Mouse (Mus musculus): ENCODE results near the gene Hipk1.

Hipk1 gene

DNA sequence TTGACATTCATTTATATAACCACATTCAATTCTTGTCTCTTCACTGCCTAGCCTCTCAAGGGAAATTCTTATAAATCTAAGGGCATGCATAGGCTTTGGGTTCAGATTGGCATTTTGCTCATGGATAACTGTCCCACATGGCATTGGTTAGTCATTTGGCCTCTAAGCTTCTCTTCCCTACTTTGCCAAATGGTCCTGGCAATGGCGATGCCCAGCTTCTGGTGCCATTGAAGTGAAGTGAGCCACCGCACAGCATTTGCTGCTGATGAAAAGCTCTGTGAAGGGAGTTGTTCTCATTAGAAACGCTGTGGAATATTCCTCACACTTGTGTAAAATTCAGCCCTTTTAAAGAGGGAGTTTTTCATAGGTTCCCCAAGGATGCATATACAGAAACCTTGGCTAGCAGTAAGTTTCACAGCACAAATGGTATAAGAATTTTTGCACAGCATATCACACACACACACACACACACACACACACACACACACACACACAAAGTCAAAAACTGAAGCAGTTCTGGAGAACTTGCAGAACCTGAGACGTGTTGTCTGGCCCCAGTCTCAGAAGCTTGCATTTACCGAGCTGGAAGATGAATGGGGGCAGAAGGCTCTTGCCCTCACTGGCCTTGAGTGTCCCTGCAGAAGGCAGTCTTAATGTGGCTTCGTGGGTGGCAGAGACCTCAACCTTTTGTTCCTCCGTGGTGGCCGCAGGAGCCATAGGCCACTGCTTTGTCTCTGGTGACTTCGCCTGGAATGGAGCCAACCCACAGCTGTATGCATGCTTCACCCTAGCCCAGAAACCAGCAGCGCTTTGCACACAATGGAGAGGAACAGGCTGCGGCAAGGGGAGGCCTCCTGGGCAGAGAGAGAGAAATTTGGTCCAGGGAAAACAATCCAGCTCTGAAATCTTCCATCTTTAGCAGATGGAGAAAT is 75.3 kb downstream of the Hipk1 start:
- no peak for DNase-seq (ENCODE audit: low spot score in 2 of 2)

DNA sequence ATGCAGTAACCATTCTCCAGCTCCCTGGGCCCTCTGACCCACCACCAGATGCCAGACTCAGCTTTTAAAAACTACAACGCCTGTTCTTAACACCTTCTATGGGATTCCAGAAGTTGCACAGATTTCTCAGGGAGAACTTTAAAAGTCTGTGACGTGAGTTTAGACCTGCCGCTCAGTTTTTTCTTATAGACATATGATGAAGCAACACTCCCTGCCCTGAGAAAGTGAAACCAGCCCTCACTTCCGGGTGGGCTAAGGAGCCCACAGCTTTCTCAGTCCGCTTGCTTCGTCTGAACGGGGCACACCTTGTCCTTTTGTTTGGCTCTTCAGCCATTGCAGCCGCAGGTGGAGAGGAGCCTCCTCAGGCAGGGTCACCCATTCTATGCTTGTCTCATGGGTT is 76.4 kb downstream of the Hipk1 start:
- DNase-seq (ENCODE audit: low spot score in 2 of 2), result no peak

DNA sequence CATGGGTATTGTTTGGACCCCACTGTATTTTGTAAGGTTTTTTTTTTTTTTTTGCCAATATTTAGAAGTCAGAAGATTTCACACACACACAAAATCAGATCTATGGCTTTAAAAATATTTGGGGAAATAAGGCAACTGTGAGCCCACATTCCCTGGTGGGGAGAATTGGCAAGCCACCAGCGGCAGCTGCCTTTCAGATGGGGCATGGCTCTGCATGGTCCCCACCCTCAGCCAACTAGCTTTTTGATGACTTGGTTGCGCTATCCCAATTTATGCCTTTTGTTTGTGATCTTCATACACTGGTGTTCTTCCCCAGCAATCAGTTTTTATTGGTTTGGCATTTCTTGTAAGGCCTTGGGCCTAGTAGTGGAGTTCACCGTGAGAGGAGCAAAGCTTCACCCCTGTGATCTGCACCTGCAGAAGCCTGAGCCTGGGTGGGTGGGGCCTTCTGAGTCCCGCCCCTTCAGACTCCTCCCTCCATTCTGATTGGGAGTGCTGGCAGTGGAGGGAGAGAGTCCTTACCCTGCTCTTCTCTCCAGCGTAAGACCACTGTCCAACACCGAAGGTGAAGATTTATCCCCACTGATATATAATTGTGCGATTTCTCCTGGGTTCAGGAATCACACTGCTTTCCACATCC is 77.0 kb downstream of the Hipk1 start:
- no peak for DNase-seq (ENCODE audit: low spot score in 2 of 2)

DNA sequence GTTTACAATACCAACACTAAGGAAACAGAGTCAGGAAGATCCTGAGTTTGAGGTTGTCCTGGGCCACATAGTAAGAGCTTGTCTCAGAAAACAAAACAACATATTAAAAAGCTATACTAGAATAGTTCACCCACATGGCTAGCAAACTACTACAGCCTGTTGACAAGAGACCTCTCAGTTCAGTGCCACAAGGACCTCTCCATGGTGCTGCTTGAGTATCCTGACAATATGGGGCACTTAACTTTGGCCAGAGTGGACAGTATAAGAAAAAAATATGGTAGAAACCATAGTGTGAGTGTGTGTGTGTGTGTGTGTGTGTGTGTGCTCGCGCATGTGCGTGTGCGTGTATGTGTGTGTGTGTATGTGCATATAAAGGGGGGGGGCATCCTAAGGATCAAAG is 79.2 kb downstream of the Hipk1 start:
- no peak for DNase-seq (ENCODE audit: low spot score in 2 of 2)

DNA sequence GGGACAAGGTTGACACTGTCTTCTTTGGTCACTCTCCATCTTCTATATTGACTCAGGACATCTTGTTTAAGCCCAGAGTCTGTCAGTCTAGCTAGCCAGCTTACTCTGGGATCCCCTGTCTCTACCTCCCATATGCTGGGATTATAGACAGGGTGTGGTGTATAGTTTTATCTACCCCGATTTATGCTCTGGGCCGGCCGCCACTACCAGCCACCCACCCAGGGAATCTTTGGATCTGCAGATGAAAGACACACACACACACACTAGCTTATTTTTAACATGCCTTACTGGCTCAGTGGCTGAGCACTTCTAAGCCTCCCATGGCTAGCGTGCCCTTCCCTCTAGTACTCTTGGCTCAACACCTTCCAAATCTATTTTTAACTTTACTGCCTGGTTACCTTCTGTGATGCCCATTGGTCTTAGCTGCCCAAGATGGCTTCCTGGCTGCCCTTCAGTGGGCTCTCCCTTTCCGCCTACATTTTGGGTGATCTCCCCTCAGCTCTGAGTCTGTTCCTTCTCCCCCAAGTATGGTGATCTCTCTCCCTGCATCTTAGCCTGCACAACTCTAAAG is 81.8 kb downstream of the Hipk1 start:
- DNase-seq (ENCODE audit: low spot score in 2 of 2), result no peak

DNA sequence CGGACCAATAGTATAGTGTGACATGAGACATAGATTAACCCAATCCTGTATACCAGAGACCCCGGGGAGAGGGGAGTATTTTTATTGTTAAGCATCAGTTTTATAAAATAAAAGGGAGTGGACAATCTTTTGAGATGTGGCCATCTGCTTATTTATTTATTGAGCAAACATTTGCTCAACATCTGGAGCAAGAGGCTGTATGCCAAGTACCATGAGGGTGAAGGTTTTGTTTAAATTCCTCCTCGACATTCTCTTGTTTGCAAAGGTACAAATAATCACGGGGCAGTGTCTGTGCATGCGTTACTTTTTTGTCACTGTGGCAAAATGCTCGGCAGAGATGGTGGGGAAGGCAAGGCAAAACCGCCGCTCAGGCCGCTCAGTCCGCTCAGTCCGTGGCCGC is 85.9 kb downstream of the Hipk1 start:
- DNase-seq (ENCODE audit: low spot score in 2 of 2), result no peak

DNA sequence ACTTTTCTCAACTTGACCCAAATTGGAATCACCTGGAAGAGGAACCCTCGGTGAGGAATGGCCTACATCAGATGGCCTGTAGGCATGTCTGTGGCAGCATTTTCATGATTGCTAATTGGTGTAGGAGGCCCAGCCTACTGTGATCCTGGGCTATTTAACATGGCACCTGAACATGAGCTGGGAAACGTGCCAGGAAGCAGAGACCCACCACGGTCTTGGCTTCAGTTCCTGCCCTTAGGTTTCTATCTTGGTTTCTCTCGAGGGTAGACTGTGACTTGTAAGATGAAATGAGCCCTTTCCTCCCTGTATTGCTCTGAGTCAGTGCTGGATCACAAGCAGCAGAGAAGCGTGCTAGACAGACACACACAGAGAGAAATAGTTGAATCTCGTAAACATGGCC is 86.7 kb downstream of the Hipk1 start:
- DNase-seq (ENCODE audit: low spot score in 2 of 2), result no peak

DNA sequence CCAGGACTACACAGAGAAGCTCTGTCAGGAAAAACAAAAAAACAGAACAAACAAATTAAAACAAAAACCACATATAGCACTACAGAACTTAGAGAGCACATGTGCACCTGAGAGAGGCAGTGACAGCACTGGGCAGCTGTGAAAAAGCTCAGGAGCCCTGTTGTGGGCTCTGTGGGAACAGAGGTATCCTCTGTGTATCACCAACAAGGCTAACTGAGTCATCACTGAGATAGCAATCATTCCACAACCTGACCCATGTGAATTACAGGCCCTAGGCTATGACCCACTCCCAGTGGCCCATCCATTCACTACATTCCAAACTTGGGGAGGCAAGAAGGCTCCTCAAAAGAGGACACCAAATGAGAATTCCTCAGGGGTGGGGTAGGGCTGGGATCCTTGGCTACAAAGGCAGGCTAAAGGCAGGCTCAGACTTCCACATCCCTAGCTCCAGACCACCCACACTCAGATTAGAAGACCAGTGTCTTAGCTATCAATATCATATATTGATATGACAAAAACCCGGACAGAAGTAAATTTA is 94.9 kb downstream of the Hipk1 start:
- no peak for DNase-seq (ENCODE audit: low spot score in 2 of 2)

DNA sequence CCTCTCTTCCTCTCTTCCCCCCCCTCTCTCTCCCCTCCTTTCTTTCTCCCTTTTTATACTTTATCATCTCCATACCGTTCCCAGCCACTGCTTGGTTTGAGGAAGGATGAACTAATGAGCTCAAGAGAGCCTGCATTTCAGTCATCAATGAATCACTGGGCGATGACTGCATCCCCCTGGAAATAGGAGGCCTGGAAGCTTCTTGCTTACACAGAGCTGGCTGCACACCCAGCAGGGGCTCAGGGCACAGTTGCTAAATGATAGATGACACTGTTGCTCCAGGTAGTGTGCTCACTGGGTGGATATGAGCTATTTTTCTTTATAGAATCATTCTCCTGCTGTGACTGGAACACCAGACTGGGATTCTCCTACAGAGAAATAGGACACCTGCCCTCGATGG is 95.8 kb downstream of the Hipk1 start:
- no peak for DNase-seq (ENCODE audit: low spot score in 2 of 2)

DNA sequence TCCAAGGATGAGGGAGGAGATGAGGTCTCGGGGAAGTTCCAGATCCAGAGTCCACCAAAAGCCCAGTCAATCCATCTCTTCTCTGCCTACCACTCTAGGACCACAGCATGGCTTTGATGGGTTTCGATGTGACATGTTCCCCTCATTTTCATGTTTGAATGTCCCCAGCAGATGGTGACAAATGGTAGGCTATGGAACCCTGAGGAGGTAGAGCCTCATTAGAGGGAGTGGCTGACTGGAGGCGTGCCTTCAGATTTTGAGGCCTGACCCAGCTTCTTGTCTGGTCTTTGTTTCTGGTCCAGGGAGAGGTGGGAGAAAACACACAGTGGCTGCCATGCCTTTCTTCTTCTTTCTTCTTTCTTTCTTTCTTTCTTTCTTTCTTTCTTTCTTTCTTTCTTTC is 100.9 kb downstream of the Hipk1 start:
- no peak for DNase-seq (ENCODE audit: low spot score in 2 of 2)

All from urinary bladder, postnatal 36 days (tissue).